Mouse (Mus musculus) right cerebral cortex, postnatal 10 days (tissue): ENCODE results near the gene Rtn4.
"Not testable (repeated sequence)": the region's sequence is repeated elsewhere in the genome, so short reads cannot be mapped to it uniquely, and the experiment has no call there.

Experiments used
- DNase-seq, 2 experiments: peaks; one replicate each; pipeline ENCODE4 v3.0.0; 2021; ENCODE audit warnings: low spot score in 2 of 2

Gene Rtn4

DNA sequence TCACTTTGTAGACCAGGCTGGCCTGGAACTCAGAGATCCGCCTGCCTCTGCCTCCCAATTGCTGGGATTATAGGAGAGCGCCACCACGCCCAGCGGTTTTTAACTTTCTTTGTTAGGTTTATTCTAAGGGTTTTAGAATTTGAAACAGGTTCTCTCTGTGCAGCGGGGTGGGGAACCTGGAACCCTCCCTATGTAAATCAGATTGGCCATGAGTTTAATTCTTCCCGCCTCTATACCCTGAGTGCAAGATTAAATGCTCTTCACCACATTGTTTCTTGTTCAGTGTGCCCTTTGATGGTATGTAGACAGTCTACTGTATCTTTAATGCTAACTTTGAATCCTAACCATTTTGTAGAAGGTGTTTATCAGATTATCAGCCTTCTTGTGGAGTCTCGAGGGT is 21.4 kb downstream of the Rtn4 start:
- DNase-seq, result no peak

GRCm38 (mm10) chr11:29714789-29715188 is 22.0 kb downstream of the Rtn4 start:
- peak in 1 of 2 experiments; percentile 34 for DNase-seq

DNA sequence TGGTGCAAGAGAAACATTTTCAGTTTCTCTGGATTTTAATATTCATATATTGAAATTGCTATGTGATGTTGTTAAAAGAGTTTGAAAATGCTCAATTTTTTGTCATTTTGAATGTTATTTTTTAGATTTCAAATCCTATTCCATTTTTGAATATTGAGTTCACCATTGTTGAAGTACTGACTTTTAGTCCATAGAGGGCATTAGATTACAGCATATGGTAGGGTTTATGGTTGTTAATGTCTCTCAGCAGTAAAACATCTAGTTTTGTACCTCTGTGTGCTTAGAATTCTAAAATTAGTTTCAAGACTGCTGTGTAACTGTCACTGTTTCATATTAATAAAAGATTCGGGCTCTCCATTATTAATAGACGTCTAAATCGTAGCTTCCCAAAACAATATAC is 22.8 kb downstream of the Rtn4 start:
- DNase-seq, result no peak

DNA sequence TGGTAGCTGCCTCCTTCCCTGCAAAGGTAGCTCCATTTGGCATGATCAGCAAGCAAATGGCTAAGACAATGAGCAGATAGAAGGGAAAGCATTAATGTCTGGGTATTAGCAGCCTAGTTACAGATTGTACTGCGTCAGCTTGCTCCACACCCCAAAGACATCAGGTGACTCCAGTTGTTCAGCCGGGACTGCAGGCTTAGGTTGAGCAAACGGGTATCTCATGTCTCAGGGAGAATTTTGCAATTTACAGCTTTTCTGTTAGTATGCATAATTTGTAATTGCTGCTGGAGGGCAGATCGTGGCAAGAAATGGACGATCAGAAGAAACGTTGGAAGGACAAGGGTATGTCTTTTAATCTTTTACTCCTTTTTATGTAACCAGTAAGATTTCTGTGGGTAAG is 25.8 kb downstream of the Rtn4 start:
- peak in 1 of 2 experiments; percentile 40 for DNase-seq

- DNase-seq, result no peak
These were observed 26.9 kb downstream of the Rtn4 start for GRCm38 (mm10) chr11:29719597-29719996.

- DNase-seq, result no peak
These were observed 31.5 kb downstream of the Rtn4 start for GRCm38 (mm10) chr11:29724213-29724612.

DNA sequence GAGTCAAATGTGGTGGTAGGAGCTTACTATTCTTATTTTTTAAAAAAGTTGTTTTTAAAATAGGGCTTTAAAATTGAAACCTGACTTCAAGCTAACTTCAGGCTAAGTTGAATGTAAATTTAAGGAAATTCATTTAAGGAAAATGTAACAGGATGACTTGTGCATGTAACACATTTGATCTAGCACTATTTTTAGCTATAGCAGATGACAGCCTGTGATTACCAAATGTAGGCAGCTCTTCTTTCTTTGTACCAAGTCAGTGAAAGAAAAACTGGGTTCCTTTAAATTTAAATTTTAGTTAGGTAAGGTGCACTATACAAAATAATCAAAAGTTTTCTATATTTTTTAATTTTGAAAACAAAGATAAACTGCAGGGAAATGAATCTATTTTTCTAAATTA is 32.4 kb downstream of the Rtn4 start:
- no peak for DNase-seq

DNA sequence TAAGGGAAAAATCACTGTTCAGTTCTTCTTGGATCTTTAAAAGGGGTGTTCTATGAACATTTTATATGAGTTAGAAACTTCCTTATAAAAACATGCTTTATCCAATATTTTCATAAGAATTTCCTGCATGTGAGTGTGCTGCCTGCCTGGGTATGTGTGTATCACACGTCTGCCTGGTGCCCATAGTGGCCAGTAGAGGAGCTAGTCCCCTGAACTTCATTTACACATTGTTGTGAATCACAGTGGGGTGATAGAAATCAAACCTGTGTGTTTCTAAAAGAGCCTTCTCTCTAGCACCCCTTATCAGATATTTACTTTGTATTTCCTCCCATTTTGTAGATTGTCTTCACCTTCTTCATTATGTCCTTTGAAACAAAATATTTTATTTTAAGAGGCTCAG is 32.9 kb downstream of the Rtn4 start:
- DNase-seq, result no peak

DNA sequence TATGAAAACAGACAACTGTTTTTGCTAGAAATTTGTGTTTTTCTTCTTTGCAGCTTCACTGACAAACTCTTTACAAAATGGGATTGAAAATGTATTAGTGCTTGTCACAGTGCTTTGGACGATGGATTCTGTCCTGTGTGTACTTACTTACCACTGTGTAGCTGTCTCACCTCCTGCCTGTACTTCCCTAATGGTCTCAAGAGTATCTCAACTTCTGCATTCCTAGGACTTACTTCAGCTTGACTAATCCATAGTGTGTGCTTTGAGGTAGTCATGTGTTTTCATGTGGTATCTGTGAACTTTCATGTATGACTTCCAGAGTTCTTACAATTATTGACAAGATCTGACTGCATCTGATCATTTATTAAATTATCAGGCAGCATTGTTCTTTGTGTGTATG is 35.2 kb downstream of the Rtn4 start:
- no peak for DNase-seq

DNA sequence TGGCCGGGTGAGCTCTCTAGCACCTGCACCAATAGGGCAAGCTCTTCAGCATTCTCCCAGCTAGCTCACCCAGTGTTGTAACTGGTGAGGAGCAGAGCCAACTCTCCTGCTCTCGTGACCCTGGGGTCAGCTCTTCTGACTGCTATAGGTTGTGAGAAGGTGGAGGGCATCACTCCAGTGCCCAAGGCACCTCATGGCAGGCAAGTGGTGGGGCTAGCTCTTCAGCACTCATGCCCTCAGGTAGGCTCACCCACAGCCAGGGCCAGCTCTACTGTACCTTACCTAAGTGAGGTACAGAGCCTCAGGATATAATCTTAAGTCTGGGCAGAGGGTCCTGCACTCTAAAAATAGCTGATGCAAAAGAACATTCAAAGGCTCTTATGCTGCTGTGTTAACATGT is 47.0 kb downstream of the Rtn4 start:
- no peak for DNase-seq

DNA sequence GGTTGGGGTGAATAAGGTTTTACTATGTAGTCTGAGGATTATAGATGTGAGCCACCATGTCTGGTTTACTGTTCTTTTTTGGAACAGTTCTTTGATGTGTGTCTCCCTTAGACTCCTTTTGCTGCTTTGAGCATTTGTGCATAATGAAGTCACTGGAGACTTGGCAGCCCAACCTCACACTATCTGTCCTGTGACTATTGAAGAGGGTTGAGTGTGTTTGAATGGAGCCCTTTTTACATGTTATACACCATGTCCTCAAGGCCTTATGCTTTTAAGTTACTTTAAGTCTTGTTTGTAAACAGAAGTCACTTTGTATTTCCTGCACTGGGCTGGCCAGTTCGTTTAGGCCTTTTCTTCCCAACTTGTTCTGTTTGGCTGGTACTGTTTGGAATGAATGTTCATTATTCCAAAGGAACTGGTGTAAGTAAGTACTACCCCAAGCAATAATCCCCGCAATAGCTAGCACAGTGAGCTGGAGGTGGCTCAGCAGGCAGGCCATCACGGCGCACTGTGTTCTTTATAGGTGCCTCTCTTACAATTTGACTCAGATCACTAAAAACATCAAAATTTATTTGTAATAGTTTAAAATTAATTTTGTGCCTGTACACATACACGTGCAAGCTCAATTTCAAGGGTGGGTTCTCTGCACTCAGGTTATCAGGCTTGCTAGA is 52.1 kb downstream of the Rtn4 start:
- DNase-seq, result no peak

DNA sequence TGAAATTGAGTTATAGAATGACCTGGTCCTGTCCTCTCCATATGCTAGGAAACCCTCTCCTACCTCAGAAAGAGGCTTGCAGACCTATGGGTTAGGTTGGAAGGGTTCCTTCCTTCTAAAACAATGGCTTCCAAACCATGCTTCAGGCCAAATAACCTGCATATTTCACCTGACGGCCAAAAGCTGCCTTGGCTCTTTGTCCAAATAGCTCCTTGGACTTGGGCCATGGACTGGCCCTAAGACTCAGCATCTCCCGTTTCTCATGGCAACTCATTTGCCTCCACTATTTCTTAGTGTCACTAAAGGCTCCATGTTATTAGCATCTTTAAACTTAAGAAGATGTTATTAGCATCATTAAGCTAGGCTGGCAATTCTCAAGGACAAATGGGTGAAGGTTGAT is 52.8 kb downstream of the Rtn4 start:
- DNase-seq, result no peak

- no peak for DNase-seq
These were observed 53.5 kb downstream of the Rtn4 start for GRCm38 (mm10) chr11:29746203-29746602.

DNA sequence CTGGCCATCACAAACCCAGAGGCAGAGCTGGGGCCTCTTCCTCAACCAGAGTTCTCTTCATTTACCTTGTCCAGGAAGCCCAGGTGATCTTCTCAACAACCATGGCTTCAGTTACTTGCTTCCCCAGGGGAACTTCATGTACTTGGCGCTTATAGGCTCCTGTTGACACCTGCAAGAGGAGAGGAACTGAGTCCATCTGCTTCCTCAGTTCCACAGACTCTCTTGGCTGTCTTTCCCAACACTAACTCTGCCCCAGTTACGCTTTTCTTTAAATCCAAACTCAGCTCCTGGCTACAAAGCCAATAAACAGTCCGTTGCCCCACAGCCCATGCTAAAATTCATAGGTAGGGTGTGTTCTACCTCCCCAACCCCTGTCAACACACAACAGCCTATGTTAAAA is 54.6 kb downstream of the Rtn4 start:
- no peak for DNase-seq

DNA sequence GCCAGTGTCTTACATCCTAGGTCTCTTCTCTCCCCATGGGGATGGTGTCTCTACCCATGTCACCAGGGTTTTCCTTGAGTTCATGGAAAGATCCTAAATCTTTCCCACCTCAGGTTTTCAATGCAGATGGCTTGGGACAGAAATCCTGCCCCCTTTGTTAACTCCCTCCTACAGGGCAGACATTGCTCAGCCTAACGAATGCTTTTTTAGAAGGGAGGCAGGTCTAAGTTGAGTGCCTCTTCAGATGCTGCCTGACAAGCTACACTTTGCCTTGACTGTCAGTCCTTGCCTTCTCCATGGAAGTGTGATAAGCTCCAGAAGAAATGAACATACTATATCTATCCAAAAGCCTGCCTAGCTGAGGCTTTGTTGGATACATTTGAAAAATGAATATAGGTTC is 55.1 kb downstream of the Rtn4 start:
- DNase-seq, result no peak

GRCm38 (mm10) chr11:29748750-29749467 is 56.2 kb downstream of the Rtn4 start:
- DNase-seq, result no peak

DNA sequence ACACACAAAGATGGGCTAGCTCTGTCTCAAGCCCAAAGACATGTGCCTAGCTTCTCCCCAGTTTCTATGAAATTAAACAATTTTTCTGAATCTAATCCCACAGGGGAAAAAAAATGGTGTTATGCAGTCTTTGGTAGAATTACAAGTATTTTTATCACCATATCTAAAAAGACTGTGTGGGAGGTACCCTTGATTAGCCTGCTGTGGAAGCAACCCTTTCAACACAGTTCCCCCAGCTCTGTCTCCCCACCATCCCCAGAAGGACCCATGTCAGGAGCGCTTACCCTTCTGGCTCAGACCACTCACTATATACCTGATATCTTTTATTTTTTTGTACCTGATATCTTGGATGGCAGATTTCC is 56.7 kb downstream of the Rtn4 start:
- DNase-seq, result no peak

- no peak for DNase-seq
These were observed 58.3 kb downstream of the Rtn4 start for GRCm38 (mm10) chr11:29751013-29751412.

GRCm38 (mm10) chr11:29751648-29752611 is 59.2 kb downstream of the Rtn4 start:
- DNase-seq, result no peak

DNA sequence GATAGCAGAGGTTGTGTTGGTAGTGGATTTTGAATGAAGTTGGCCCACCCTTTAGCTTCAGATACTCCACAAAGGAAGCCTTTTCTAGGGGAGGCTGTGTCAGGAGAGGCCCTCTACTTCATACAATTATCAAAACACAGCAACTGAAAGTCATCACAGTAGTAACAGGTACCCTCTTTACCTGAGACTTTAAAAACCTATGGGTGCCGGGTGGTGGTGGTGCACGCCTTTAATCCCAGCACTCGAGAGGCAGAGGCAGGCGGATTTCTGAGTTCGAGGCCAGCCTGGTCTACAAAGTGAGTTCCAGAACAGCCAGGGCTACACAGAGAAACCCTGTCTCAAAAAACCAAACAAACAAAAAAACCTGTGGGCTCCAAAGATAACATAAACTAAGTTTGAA is 63.3 kb downstream of the Rtn4 start:
- DNase-seq, result not testable (repeated sequence)

- no peak for DNase-seq
These were observed 65.9 kb downstream of the Rtn4 start for GRCm38 (mm10) chr11:29758617-29759016.

- no peak for DNase-seq
These were observed 68.6 kb downstream of the Rtn4 start for GRCm38 (mm10) chr11:29761387-29761786.

- DNase-seq, result no peak
These were observed 70.0 kb downstream of the Rtn4 start for GRCm38 (mm10) chr11:29762768-29763167.
